In the genomic region with DNA sequence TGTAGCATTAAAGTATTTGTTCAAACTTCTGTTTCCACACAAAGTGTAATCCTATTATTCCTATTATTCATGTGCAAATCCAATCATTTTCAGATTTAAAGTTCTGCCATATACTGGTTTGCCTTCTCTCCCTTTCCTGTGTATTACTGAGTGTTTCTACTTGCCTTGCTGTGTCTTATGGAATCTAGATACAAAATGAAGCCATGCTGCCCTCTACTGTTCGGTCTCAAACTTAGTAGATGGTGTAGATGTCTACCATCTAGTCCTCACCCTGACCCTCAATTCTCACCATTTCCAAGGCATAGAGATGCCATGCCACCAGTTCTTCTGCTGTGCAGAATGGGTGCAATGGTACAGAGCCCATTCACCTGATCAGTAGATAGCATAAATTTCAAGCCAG, we compare ENCODE assay signal across 8 mouse cellular contexts. TPM values are rescaled to one million over a fixed set of nuclear protein-coding genes. Genes with fewer than 3 reads are reported as not detected.
DNase-seq lines count a peak whose midpoint lies in the region; ATAC-seq and TF ChIP-seq lines count a peak whose summit lies in the region.
"Had no signal": no experiment of that assay in that cellular context is flagged by ENCODE, and none has a peak within 500 bp of the region (broad histone marks: within the 10 kb centered on the region; RNA-seq: fewer than 3 reads in every experiment).

No protein-coding gene starts in this region.

- no peak for TF ChIP-seq POLR2A in cortical plate, adult 2 months (IDR thresholded peaks at IDR 0.05; ENCODE audit: extremely low read depth, insufficient read depth, low read length)

- no peaks in the 10 kb centered on the region for H3K9me3 ChIP-seq in midbrain, embryonic 13.5 days
- H3K9me3 ChIP-seq: liver, embryonic 15.5 days had no signal

- peak; percentile 71 for ATAC-seq in midbrain, embryonic 13.5 days

- no peaks in the 10 kb centered on the region for H3K4me1 ChIP-seq in cortical plate, adult 2 months (ENCODE audit: control insufficient read depth, insufficient read depth, low read length)
- no peaks in the 10 kb centered on the region for H3K4me1 ChIP-seq in midbrain, embryonic 13.5 days (replicated peaks)
- H3K4me1 ChIP-seq: liver, embryonic 15.5 days had no signal

- H3K27ac ChIP-seq in cortical plate, adult 2 months (ENCODE audit: insufficient read depth, low read length) = no peak overlapping the region
- no peak overlapping the region for H3K27ac ChIP-seq in midbrain, embryonic 13.5 days
- H3K27ac ChIP-seq: liver, embryonic 15.5 days had no signal

- H3K4me2 ChIP-seq in midbrain, embryonic 13.5 days (replicated peaks) = no peak overlapping the region
- H3K4me2 ChIP-seq: liver, embryonic 15.5 days had no signal

- H3K9ac ChIP-seq in midbrain, embryonic 13.5 days (replicated peaks) = no peak overlapping the region
- H3K9ac ChIP-seq: liver, embryonic 15.5 days had no signal

- H3K27me3 ChIP-seq in midbrain, embryonic 13.5 days = no peaks in the 10 kb centered on the region
- H3K27me3 ChIP-seq: liver, embryonic 15.5 days had no signal

- WGBS in midbrain, embryonic 13.5 days = 38% methylated on average over 1 of the region's 1 CpGs

- H3K4me3 ChIP-seq in cortical plate, adult 2 months (ENCODE audit: insufficient read depth, low read length) = no peak overlapping the region
- H3K4me3 ChIP-seq in midbrain, embryonic 13.5 days (replicated peaks) = no peak overlapping the region
- H3K4me3 ChIP-seq: liver, embryonic 15.5 days had no signal

- TF ChIP-seq CTCF in cortical plate, adult 2 months (IDR thresholded peaks at IDR 0.05; ENCODE audit: extremely low read depth, insufficient read depth, low read length) = peak; percentile 43; the same call in 1 of the 2 replicates

- no peaks in the 10 kb centered on the region for H3K36me3 ChIP-seq in midbrain, embryonic 13.5 days
- H3K36me3 ChIP-seq: liver, embryonic 15.5 days had no signal

- DNase-seq in left cerebral cortex, adult 11 months (ENCODE audit: low spot score) = peak; percentile 23
- no peak for DNase-seq in left cerebral cortex, adult 8-10 months (ENCODE audit: low spot score in 2 of 2)
- DNase-seq in adrenal gland, adult 2 months = peak; percentile 21
- DNase-seq in layer of hippocampus, adult 18-20 months (ENCODE audit: low spot score in 2 of 2) = peak; percentile 19 to 64
- DNase-seq in urinary bladder, adult 2 months (ENCODE audit: low spot score) = no peak

RNA-seq across cellular contexts. Expression of a gene that starts 4.7 kb away (rescaled TPM):
- total RNA-seq in left cerebral cortex, adult 8-10 months (2022) = 10 to 100 TPM; 39.0 to 46.4 (median 41.9) TPM
- under 1 TPM; 0.32 to 0.62 TPM for total RNA-seq in adrenal gland, adult 2 months (2021)
- 0.08 TPM in 1 of 2 replicates, not detected in the other for polyA plus RNA-seq in adrenal gland, adult 2 months (2012; rRNA removed)
- 60.7 and 64.8 TPM in 2 replicates for polyA plus RNA-seq in cortical plate, adult 2 months (2012; rRNA removed)
- total RNA-seq in layer of hippocampus, adult 18-20 months (2021) = 10 to 100 TPM; 14.0 to 18.6 TPM
- polyA plus RNA-seq in midbrain, embryonic 13.5 days (2015; fragmentation: Nextera tagmentation; extraction: Ambion mirVana) = 1.7 TPM in 2 replicates
- 1.2 and 1.3 TPM in 2 replicates for polyA plus RNA-seq in urinary bladder, adult 2 months (2012; rRNA removed)

RNA-seq across cellular contexts. Expression of a gene that starts 40.8 kb away (rescaled TPM):
- under 1 TPM; 0.28 to 0.53 (median 0.38) TPM for total RNA-seq in left cerebral cortex, adult 8-10 months (2022)
- total RNA-seq in adrenal gland, adult 2 months (2021) = 1 to 10 TPM; 1.8 to 5.1 TPM
- polyA plus RNA-seq in adrenal gland, adult 2 months (2012; rRNA removed) = 1.9 and 2.7 TPM in 2 replicates
- 0.61 and 0.78 TPM in 2 replicates for polyA plus RNA-seq in cortical plate, adult 2 months (2012; rRNA removed)
- under 1 TPM; 0.15 to 0.25 TPM for total RNA-seq in layer of hippocampus, adult 18-20 months (2021)
- 0.95 and 1.1 TPM in 2 replicates for polyA plus RNA-seq in midbrain, embryonic 13.5 days (2015; fragmentation: Nextera tagmentation; extraction: Ambion mirVana)
- polyA plus RNA-seq in urinary bladder, adult 2 months (2012; rRNA removed) = 3.0 and 3.6 TPM in 2 replicates

Comparison
In these comparisons a context has a peak if more than half of its experiments do, and no peak if none do; other contexts are left out.
1. DNase-seq: peak in left cerebral cortex, adult 11 months (single experiment), adrenal gland, adult 2 months (single experiment) and layer of hippocampus, adult 18-20 months (2 of 2); none in left cerebral cortex, adult 8-10 months (0 of 2) and urinary bladder, adult 2 months (single experiment).
2. RNA of a gene that starts 4.7 kb away (polyA plus RNA-seq): 60.7 to 64.8 TPM in cortical plate, adult 2 months; 1.7 TPM in midbrain, embryonic 13.5 days, 1.2 to 1.3 TPM in urinary bladder, adult 2 months and 0.08 TPM in adrenal gland, adult 2 months; every median in the first group is over 10 times any median in the second.